Mouse (Mus musculus): Measurements from ENCODE around the gene Trem1.

DNA sequence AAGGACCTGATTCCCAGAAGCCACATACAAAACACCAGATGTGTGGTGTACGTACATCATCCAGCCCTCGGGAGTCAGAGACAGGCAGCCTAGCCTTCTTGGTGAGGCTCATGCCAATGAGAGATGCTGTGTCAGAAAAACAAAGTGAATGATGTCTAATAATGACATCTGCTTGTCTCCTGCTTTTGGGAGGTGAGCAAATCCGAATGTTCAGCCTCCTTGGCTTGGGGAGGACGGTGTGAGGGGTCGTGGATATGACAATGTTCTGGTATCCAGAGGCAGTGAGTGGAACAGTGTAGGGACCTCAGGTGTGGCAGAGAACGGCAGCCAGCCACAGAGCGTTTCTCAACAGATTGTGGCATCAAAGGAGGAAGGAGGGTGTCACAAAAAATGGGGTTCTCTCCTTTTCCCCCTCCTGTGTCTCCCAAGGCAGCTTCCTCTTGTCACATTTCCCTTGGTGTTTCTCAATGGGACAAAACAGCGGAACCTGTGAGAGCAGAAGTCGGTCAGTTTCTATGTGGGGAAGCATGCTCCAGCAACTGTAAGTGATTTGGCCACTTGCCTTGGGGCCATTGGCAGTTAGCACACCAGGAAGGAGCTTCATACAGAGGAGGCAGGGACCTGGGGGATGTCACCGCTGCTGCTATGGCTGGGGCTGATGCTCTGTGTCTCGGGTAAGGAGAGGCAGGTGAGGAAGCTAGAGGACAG lies 14.8 kb downstream of the Trem1 start, which contains the start of gene Trem3:
- no peak for TF ChIP-seq CTCF (IDR thresholded peaks at IDR 0.05; ENCODE audit: borderline replicate concordance, insufficient read depth, low read length)
- TF ChIP-seq POLR2A (IDR thresholded peaks at IDR 0.05; ENCODE audit: low read depth, low read length): no peak

All from embryonic fibroblast, embryonic 13.5 days (primary cell).